Mouse (Mus musculus) c-Kit-positive CD71-negative TER-119-negative erythroid progenitor cells, embryonic 14.5 days (primary cell): ENCODE measurements around the gene Dennd6b.
A peak's percentile ranks its signal among the peaks of the same experiment; 100 is the strongest.

Experiments used
- DNase-seq: peaks from one replicate; pipeline ENCODE4 v3.0.0-alpha.2; 2013; ENCODE audit warnings: low read depth

Gene Dennd6b

GRCm38 (mm10) chr15:89196313-89196706 lies at the start of gene Dennd6b:
Gene Dennd6b (minus strand): TSS chr15:89196496.
- DNase-seq, result peak; percentile 97

GRCm38 (mm10) chr15:89241025-89241424 lies 44.7 kb upstream of the Dennd6b start:
- DNase-seq, result peak; percentile 9

- DNase-seq, result peak; percentile 24
These were observed 43.6 kb upstream of the Dennd6b start for GRCm38 (mm10) chr15:89239751-89240392.

- DNase-seq, result no peak
These were observed 37.8 kb upstream of the Dennd6b start for GRCm38 (mm10) chr15:89234052-89234451.

GRCm38 (mm10) chr15:89233586-89233985 lies 37.3 kb upstream of the Dennd6b start:
- no peak for DNase-seq

GRCm38 (mm10) chr15:89215611-89216233 lies 19.4 kb upstream of the Dennd6b start:
- no peak for DNase-seq

GRCm38 (mm10) chr15:89214953-89215352 lies 18.7 kb upstream of the Dennd6b start:
- DNase-seq, result no peak

GRCm38 (mm10) chr15:89213517-89213916 lies 17.2 kb upstream of the Dennd6b start:
- DNase-seq, result no peak

- DNase-seq, result no peak
These were observed 16.2 kb upstream of the Dennd6b start for GRCm38 (mm10) chr15:89212495-89212894.

- no peak for DNase-seq
These were observed 15.6 kb upstream of the Dennd6b start for GRCm38 (mm10) chr15:89211716-89212461.

GRCm38 (mm10) chr15:89210915-89211715 lies 14.8 kb upstream of the Dennd6b start, which contains the start of gene Ppp6r2:
Gene Ppp6r2 (plus strand): TSS chr15:89211553.
- no peak for DNase-seq

- DNase-seq, result peak; percentile 91
These were observed 13.8 kb upstream of the Dennd6b start for GRCm38 (mm10) chr15:89209886-89210761.

- DNase-seq, result no peak
These were observed 11.2 kb upstream of the Dennd6b start for GRCm38 (mm10) chr15:89207457-89207856.

- DNase-seq, result no peak
These were observed 760 bp upstream of the Dennd6b start for GRCm38 (mm10) chr15:89197056-89197455.

GRCm38 (mm10) chr15:89195690-89196312 lies 495 bp downstream of the Dennd6b start:
- DNase-seq, result no peak

GRCm38 (mm10) chr15:89195261-89195681 lies 1.0 kb downstream of the Dennd6b start:
- no peak for DNase-seq

GRCm38 (mm10) chr15:89184937-89185227 lies 11.4 kb downstream of the Dennd6b start:
- no peak for DNase-seq

- no peak for DNase-seq
These were observed 12.0 kb downstream of the Dennd6b start for GRCm38 (mm10) chr15:89184141-89184936.

GRCm38 (mm10) chr15:89182842-89183241 lies 13.5 kb downstream of the Dennd6b start:
- no peak for DNase-seq

GRCm38 (mm10) chr15:89182328-89182741 lies 14.0 kb downstream of the Dennd6b start:
- no peak for DNase-seq
